Mouse (Mus musculus) thymus, adult 2 months (tissue): ENCODE data around the gene Crb3.

ENCODE experiments used
- CTCF ChIP-seq: fragments of 200-500 bp; IDR thresholded peaks from 2 replicates; pipeline ENCODE4 v1.5.1; 2012; ENCODE audit warnings: mild to moderate bottlenecking, control low read depth, low read length, moderate library complexity, borderline replicate concordance; ENCODE audit not compliant: control insufficient read depth, poor library complexity, insufficient read depth; ENCODE audit errors: extremely low read depth
- POLR2A ChIP-seq: fragments of 200-500 bp; IDR thresholded peaks from 2 replicates; pipeline ENCODE4 v1.6.1; 2012; ENCODE audit warnings: mild to moderate bottlenecking, low read length, control low read depth, moderate library complexity; ENCODE audit not compliant: control insufficient read depth, poor library complexity, insufficient read depth; ENCODE audit errors: extremely low read depth

GRCm38 (mm10) chr17:57038978-57039377 lies 19.9 kb upstream of the Crb3 start:
- TF ChIP-seq POLR2A (no peak), CTCF (no peak)
